Mouse (Mus musculus): ENCODE results near the gene Iba57. TPM values are rescaled to one million over a fixed set of nuclear protein-coding genes. Genes with fewer than 3 reads are reported as not detected.

Iba57 gene
- polyA plus RNA-seq, 1 experiment from 2014 or later, result 1.5 TPM

DNA sequence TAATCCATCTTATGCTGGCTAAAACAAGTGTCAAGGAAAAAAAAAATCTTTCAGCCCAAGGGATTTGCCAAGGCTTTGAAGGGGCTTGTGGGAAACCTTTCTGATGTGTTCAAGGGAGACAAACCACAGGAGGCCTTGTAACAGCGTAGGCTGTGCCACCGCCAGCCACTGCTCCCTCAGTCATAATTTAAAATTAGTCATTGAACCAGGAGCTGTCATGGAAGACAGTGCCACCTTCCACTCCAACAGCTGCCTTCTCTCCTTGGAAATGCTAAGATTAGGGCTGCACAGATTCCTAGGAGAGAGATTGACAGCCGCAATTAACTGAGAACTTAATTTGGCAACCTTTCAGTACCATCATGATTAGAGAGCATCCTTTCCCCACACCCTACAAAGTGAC lies 14.2 kb downstream of the Iba57 start:
- Histone ChIP-seq H3K9ac (ENCODE audit: low read length) (no peak overlapping the region), H3K4me3 (ENCODE audit: low read depth, low read length) (no peak overlapping the region), H3K9me3 (ENCODE audit: control insufficient read depth, low read length) (no peaks in the 10 kb centered on the region), H3K4me1 (ENCODE audit: control insufficient read depth, insufficient read depth, low read length) (no peaks in the 10 kb centered on the region), H3K4me2 (ENCODE audit: low read depth, severe bottlenecking) (no peak overlapping the region), H3K36me3 (ENCODE audit: control insufficient read depth, insufficient read depth, low read length) (no peaks in the 10 kb centered on the region), H3K27ac (replicated peaks; ENCODE audit: low read depth, low read length) (no peak overlapping the region), H3K27me3 (ENCODE audit: control insufficient read depth, insufficient read depth, low read length) (no peaks in the 10 kb centered on the region)
- 79% methylated on average over 3 of the region's 3 CpGs for WGBS
- no peak for ATAC-seq (ENCODE audit: insufficient number of reproducible peaks, low FRiP score, low TSS enrichment, low read depth)
- DNase-seq (ENCODE audit: low spot score), result no peak

DNA sequence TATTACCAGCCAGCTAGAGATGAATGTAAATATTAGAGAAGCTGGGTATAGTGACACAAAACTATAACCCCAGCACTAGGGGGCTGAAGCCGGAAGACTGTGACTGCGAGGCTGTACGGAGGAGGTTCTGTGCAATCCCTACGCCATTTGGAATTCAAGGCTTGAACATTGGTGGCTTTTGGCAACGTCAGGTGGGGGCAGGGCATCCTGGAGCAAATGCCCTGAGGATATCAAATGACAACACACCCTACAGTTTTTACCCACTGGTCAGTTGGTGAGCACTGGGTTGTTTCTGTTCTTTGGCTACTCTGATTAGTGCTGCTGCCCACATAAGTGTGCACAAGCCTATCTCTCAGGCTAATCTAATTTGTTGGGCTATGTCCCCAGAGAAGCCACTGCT lies 20.6 kb downstream of the Iba57 start:
- H3K4me2 ChIP-seq (ENCODE audit: low read depth, severe bottlenecking), result no peak overlapping the region
- no peak overlapping the region for H3K4me3 ChIP-seq (ENCODE audit: low read depth, low read length)
- ATAC-seq (ENCODE audit: insufficient number of reproducible peaks, low FRiP score, low TSS enrichment, low read depth) (no peak), DNase-seq (ENCODE audit: low spot score) (no peak)
- no peaks in the 10 kb centered on the region for H3K27me3 ChIP-seq (ENCODE audit: control insufficient read depth, insufficient read depth, low read length)
- no peaks in the 10 kb centered on the region for H3K4me1 ChIP-seq (ENCODE audit: control insufficient read depth, insufficient read depth, low read length)
- no peaks in the 10 kb centered on the region for H3K36me3 ChIP-seq (ENCODE audit: control insufficient read depth, insufficient read depth, low read length)
- no peak overlapping the region for H3K27ac ChIP-seq (replicated peaks; ENCODE audit: low read depth, low read length)
- H3K9ac ChIP-seq (ENCODE audit: low read length), result no peak overlapping the region
- WGBS, result 79% methylated on average over 5 of the region's 5 CpGs
- H3K9me3 ChIP-seq (ENCODE audit: control insufficient read depth, low read length), result no peaks in the 10 kb centered on the region

DNA sequence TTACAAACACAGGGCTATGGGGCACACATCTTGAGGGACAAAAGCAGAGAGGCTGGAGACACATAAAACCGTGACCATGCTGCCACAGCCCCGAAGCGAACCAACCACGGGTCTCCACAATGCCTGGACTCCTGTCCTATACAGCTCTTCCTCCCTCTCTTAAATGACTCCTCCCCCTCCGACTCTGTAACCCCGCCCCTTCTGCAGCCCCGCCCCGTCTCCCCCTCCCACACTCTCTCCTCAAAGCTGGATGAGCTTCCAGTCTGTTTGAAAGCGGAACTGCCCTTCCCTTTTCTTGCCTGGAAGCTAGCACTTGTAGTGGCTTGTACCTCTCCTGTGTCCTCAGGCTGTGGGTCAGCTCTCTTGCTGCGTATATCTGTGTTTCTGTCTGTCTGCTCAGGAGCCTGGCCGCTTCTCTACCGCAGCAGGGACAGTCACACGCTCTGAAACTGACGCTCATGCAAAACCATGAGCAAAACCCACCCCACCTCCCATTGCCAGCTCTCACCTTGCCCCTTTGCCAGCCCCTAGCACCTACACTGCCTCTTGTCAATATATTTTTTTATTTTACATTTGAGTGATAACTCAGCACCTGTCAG lies 21.7 kb downstream of the Iba57 start:
- no peaks in the 10 kb centered on the region for H3K4me1 ChIP-seq (ENCODE audit: control insufficient read depth, insufficient read depth, low read length)
- H3K4me3 ChIP-seq (ENCODE audit: low read depth, low read length), result no peak overlapping the region
- ATAC-seq (ENCODE audit: insufficient number of reproducible peaks, low FRiP score, low TSS enrichment, low read depth), result no peak
- H3K4me2 ChIP-seq (ENCODE audit: low read depth, severe bottlenecking), result 0 out of 2 replicates have a peak overlapping the region, but pooled peaks have one; percentile 17
- H3K36me3 ChIP-seq (ENCODE audit: control insufficient read depth, insufficient read depth, low read length), result no peaks in the 10 kb centered on the region
- H3K9me3 ChIP-seq (ENCODE audit: control insufficient read depth, low read length), result no peaks in the 10 kb centered on the region
- H3K27ac ChIP-seq (replicated peaks; ENCODE audit: low read depth, low read length), result no peak overlapping the region
- H3K27me3 ChIP-seq (ENCODE audit: control insufficient read depth, insufficient read depth, low read length), result peaks cover 8% of the 10 kb centered on the region
- 9% methylated on average over 13 of the region's 14 CpGs for WGBS
- H3K9ac ChIP-seq (ENCODE audit: low read length), result no peak overlapping the region
- no peak for DNase-seq (ENCODE audit: low spot score)

DNA sequence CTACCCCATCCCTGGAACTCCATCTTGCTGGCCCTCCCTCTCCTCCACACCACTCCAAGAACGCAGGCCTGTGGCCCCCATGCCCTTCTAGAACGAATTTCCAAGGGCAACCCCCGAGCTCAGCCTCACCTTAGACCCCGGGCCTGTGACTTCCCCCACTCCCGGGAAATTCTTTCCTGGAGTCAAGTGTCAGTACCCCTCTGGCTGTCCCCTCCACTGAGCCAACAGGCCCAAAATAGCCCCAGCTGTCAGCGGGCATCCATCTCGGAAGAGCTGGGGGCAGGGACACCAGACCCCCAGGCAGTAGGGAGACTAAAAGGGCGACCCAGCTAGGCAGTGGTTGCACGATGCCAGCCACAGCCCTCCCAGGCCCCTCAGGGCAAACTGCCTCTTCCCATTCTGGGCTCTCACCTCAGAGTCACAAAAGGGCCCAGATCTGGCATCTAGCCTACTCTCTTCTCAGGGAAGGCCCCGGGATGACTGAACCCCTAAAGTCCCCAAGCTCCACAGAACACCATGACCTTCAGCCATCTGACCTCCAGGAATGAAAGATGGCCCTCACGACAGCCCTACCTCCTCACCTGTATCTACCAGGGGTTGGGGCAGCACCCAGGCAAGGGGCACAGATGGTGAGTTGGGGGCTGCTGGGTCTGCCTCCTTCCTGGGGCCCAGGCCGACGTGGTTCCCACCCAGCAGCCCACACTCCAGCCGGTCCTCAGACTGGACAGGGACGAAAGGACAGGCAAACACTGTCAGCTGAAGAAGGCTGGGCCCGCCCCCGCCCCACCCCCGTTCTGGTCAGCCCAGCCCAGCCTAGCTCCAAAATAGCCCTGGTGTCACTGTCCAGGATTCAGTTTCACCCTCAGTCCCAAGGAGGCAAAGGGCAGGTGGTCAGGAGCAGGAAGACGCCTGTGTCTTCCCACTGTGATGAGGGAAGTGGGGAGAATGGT lies 24.7 kb downstream of the Iba57 start:
- no peaks in the 10 kb centered on the region for H3K9me3 ChIP-seq (ENCODE audit: control insufficient read depth, low read length)
- no peak overlapping the region for H3K9ac ChIP-seq (ENCODE audit: low read length)
- H3K4me2 ChIP-seq (ENCODE audit: low read depth, severe bottlenecking), result no peak overlapping the region
- H3K27me3 ChIP-seq (ENCODE audit: control insufficient read depth, insufficient read depth, low read length), result peaks cover 39% of the 10 kb centered on the region
- WGBS, result 65% methylated on average over 19 of the region's 19 CpGs
- no peaks in the 10 kb centered on the region for H3K36me3 ChIP-seq (ENCODE audit: control insufficient read depth, insufficient read depth, low read length)
- 0 out of 2 replicates have a peak, but pooled peaks cover 3% of the 10 kb centered on the region for H3K4me1 ChIP-seq (ENCODE audit: control insufficient read depth, insufficient read depth, low read length)
- no peak overlapping the region for H3K27ac ChIP-seq (replicated peaks; ENCODE audit: low read depth, low read length)
- no peak for DNase-seq (ENCODE audit: low spot score)
- ATAC-seq (ENCODE audit: insufficient number of reproducible peaks, low FRiP score, low TSS enrichment, low read depth), result no peak
- no peak overlapping the region for H3K4me3 ChIP-seq (ENCODE audit: low read depth, low read length)

DNA sequence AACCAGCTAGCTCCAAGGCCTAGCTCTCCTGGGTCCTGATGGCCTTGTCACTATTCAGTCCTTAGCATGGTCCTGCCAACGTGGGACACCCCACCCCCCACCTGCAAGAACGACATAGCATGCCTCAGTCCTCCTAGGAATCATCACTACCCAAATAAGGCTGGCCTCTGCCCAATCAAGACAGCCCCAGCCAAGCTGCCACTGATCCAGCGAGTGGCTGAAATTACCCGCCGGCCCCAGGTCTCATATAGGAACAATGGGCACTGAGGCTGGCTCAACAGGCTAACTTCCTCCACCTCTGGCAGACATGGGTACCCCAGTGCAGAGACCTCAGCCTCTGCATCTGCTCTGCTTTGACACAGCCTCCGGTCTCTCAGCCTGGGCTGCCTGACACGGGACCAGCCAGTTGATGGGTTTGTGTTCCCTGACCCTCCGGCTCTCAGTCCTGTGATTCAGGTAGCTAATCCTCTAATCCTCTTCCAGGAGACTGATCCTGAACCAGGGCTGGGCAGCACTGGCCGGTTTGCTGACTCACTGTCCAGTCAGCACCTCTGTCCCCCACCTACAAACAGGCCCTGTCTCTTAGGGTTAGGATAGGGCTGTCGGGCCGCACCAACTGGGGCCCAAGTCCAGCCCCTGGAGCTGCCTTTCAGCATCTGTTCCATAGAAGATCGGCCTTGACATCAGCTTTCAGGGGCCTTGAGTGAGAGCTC lies 26.4 kb downstream of the Iba57 start:
- Histone ChIP-seq H3K4me3 (ENCODE audit: low read depth, low read length) (no peak overlapping the region), H3K9ac (ENCODE audit: low read length) (no peak overlapping the region), H3K27me3 (ENCODE audit: control insufficient read depth, insufficient read depth, low read length) (peaks cover 49% of the 10 kb centered on the region), H3K36me3 (ENCODE audit: control insufficient read depth, insufficient read depth, low read length) (no peaks in the 10 kb centered on the region), H3K4me2 (ENCODE audit: low read depth, severe bottlenecking) (no peak overlapping the region), H3K27ac (replicated peaks; ENCODE audit: low read depth, low read length) (no peak overlapping the region), H3K9me3 (ENCODE audit: control insufficient read depth, low read length) (no peaks in the 10 kb centered on the region), H3K4me1 (ENCODE audit: control insufficient read depth, insufficient read depth, low read length) (0 out of 2 replicates have a peak, but pooled peaks cover 3% of the 10 kb centered on the region)
- DNase-seq (ENCODE audit: low spot score) (no peak), ATAC-seq (ENCODE audit: insufficient number of reproducible peaks, low FRiP score, low TSS enrichment, low read depth) (no peak)
- WGBS, result 74% methylated on average over 12 of the region's 12 CpGs

DNA sequence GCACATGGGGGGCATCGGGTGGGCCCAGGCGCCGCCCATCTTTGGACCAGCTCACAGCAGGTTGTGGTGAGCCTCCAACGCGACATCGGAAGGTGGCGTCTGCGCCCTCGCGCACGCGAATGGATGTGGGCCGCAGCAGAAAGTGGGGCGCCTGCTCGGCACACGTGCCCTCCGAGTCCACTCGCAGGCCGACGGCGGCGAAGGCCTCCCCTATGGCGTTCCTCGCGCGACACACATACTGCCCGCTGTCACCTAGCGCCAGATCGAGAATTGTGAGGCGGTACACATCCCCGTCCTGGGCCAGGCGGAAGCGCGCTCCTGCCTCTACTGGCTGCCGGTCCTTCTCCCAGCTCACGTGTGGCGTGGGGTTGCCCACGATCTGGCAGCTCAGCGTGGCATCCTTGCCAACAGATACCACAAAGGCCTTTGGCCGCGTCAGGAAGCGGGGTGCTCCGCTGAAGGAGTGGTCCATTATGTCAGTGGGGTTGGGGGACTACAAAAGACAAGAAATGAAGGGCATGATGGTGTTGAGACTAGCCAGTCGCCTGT lies 27.6 kb downstream of the Iba57 start, which contains the start of gene Obscn:
TSS of gene Obscn (minus strand) at position 499 of the 549 bp plus-strand sequence.
- H3K4me1 ChIP-seq (ENCODE audit: control insufficient read depth, insufficient read depth, low read length), result 0 out of 2 replicates have a peak, but pooled peaks cover 3% of the 10 kb centered on the region
- H3K36me3 ChIP-seq (ENCODE audit: control insufficient read depth, insufficient read depth, low read length), result no peaks in the 10 kb centered on the region
- ATAC-seq (ENCODE audit: insufficient number of reproducible peaks, low FRiP score, low TSS enrichment, low read depth) (no peak), DNase-seq (ENCODE audit: low spot score) (no peak)
- no peak within 1 kb of the TSS for H3K27ac ChIP-seq (replicated peaks; ENCODE audit: low read depth, low read length)
- H3K4me3 ChIP-seq (ENCODE audit: low read depth, low read length), result peak within 1 kb of the TSS; percentile 17
- WGBS, result 21% methylated on average over 44 of the region's 44 CpGs
- H3K9me3 ChIP-seq (ENCODE audit: control insufficient read depth, low read length), result no peaks in the 10 kb centered on the region
- H3K4me2 ChIP-seq (ENCODE audit: low read depth, severe bottlenecking), result peak within 1 kb of the TSS; percentile 15; the same call in 1 of the 2 replicates
- H3K27me3 ChIP-seq (ENCODE audit: control insufficient read depth, insufficient read depth, low read length), result peaks cover 49% of the 10 kb centered on the region
- H3K9ac ChIP-seq (ENCODE audit: low read length), result no peak within 1 kb of the TSS

DNA sequence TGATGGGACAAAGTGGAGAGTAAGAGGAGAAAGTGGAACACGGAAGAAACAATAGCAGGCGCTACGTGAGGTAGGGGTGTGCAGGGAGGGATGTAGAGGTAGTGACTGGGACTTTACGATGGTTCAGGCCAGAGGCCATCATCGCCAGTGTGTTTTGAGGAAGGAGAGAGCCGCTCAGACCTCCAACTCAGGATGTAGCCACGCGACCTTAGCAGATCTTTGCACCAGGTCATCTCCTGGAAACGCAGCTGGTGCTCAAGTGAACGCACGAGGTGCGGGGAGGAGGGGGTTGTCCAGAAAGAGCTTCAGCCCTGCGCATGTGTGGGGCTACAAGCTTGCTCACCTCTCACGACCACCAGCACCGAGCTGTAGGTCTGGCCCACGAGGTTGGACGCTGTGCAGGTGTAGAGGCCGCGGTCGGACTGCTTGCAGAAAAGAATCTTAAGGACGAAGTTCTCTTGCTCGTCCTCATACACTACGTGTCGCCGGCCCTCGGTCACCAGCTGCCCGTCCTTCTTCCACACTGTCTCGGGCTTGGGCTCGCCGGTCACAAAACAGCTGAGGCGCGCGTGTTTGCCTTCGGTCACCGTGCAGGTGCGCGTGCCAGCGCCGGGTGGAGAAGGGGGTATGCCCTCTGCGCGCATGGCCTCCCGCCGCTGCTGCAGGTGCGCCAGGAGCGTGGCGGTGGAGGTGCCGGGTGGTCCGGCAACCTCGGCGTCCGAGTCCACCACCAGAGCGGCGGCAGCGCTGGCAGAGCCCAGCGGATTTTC lies 28.3 kb downstream of the Iba57 start:
- Histone ChIP-seq H3K9ac (ENCODE audit: low read length) (no peak overlapping the region), H3K27me3 (ENCODE audit: control insufficient read depth, insufficient read depth, low read length) (peaks cover 49% of the 10 kb centered on the region), H3K4me2 (ENCODE audit: low read depth, severe bottlenecking) (peak overlapping the region; percentile 12; the same call in 1 of the 2 replicates), H3K4me3 (ENCODE audit: low read depth, low read length) (peak overlapping the region; percentile 17), H3K9me3 (ENCODE audit: control insufficient read depth, low read length) (no peaks in the 10 kb centered on the region), H3K4me1 (ENCODE audit: control insufficient read depth, insufficient read depth, low read length) (0 out of 2 replicates have a peak, but pooled peaks cover 3% of the 10 kb centered on the region), H3K27ac (replicated peaks; ENCODE audit: low read depth, low read length) (no peak overlapping the region), H3K36me3 (ENCODE audit: control insufficient read depth, insufficient read depth, low read length) (no peaks in the 10 kb centered on the region)
- DNase-seq (ENCODE audit: low spot score) (peak; percentile 27), ATAC-seq (ENCODE audit: insufficient number of reproducible peaks, low FRiP score, low TSS enrichment, low read depth) (no peak)
- 9% methylated on average over 55 of the region's 55 CpGs for WGBS

All from limb, embryonic 11.5 days (tissue).